Mouse (Mus musculus): ENCODE results near the gene Nkx6-2.

Gene Nkx6-2

GRCm38 (mm10) chr7:139565998-139566397 lies 16.6 kb downstream of the Nkx6-2 start:
- DNase-seq: no peak

- DNase-seq: no peak
These were observed 18.4 kb downstream of the Nkx6-2 start for GRCm38 (mm10) chr7:139564161-139564560.

- no peak for DNase-seq
These were observed 19.2 kb downstream of the Nkx6-2 start for GRCm38 (mm10) chr7:139563425-139563824.

GRCm38 (mm10) chr7:139559659-139560058 lies 22.9 kb downstream of the Nkx6-2 start:
- no peak for DNase-seq

- no peak for DNase-seq
These were observed 25.7 kb downstream of the Nkx6-2 start for GRCm38 (mm10) chr7:139556746-139557526.

- no peak for DNase-seq
These were observed 26.3 kb downstream of the Nkx6-2 start for GRCm38 (mm10) chr7:139556331-139556730.

- no peak for DNase-seq
These were observed 31.1 kb downstream of the Nkx6-2 start for GRCm38 (mm10) chr7:139551519-139551918.

GRCm38 (mm10) chr7:139550086-139550783 lies 32.4 kb downstream of the Nkx6-2 start:
- no peak for DNase-seq

GRCm38 (mm10) chr7:139547325-139547724 lies 35.3 kb downstream of the Nkx6-2 start:
- no peak for DNase-seq

- peak in 1 of 2 experiments; percentile 15 for DNase-seq
These were observed 37.6 kb downstream of the Nkx6-2 start for GRCm38 (mm10) chr7:139544706-139545625.

- peak; percentile 65 to 81 for DNase-seq
These were observed 41.2 kb downstream of the Nkx6-2 start for GRCm38 (mm10) chr7:139541422-139541821.

- DNase-seq: no peak
These were observed 42.0 kb downstream of the Nkx6-2 start for GRCm38 (mm10) chr7:139540601-139541000.

GRCm38 (mm10) chr7:139538541-139538940 lies 44.1 kb downstream of the Nkx6-2 start:
- peak; percentile 38 to 45 for DNase-seq

- no peak for DNase-seq
These were observed 44.8 kb downstream of the Nkx6-2 start for GRCm38 (mm10) chr7:139537831-139538230.

- DNase-seq: no peak
These were observed 45.8 kb downstream of the Nkx6-2 start for GRCm38 (mm10) chr7:139536831-139537230.

- peak; percentile 45 to 63 for DNase-seq
These were observed 46.3 kb downstream of the Nkx6-2 start for GRCm38 (mm10) chr7:139536331-139536730.

GRCm38 (mm10) chr7:139531428-139531801 lies 51.2 kb downstream of the Nkx6-2 start:
- DNase-seq: no peak

GRCm38 (mm10) chr7:139530591-139531427 lies 51.8 kb downstream of the Nkx6-2 start:
- no peak for DNase-seq
